Mouse (Mus musculus) heart, postnatal 4 days (tissue): Measurements from ENCODE around the gene B230217C12Rik. TPM values are rescaled to one million over a fixed set of nuclear protein-coding genes. Genes with fewer than 3 reads are reported as not detected.

Source experiments
- DNase-seq: peaks from one replicate; pipeline ENCODE4 v3.0.0; 2021
- total RNA-seq, 2 experiments: library from RNA; stranded (reverse); gene quantifications; 2 replicates each; pipeline ENCODE4 v1.2.3; 2021

B230217C12Rik gene
- total RNA-seq = under 1 TPM; 0.77 to 0.79 TPM

DNA sequence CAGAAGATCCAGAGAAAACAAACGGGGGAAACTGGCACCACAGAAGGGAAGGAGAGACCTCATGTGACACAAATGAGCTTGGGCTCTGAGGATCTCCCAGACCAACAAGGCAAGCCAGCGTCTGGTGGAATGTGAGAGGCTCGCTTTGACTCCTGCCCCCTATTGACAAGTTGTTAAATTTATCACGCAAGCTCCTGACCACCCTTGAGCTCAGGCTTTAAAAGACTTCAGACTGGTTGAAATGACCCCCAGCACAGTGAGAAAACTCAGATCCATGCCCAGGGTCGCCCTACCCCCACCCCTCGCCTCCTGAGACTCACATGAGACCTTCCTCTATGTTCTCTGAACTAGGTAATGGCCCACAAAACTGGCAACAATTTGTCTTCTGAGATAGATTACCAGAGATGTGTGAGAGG lies at the start of gene B230217C12Rik:
Gene B230217C12Rik, plus strand, starts transcription at position 242 of the 416 bp plus-strand sequence.
- no peak for DNase-seq

DNA sequence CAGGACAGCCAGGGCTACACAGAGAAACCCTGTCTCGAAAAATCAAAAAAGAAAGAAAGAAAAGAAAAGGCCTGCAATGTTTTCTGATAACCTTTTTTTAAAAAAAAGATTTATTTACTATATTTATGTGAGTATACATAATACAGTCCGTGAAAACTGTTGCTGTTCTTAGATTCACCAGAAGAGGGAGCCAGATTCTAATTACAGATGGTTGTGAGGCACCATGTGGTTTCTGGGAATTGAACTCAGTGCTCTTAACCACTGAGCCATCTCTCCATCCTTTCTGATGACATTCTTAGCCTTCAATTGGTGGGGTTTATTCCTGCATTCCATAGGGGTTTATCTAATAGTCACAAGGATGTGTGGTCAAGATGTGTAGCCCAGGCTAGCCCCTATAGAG lies 47.4 kb upstream of the B230217C12Rik start:
- DNase-seq = peak; percentile 47

DNA sequence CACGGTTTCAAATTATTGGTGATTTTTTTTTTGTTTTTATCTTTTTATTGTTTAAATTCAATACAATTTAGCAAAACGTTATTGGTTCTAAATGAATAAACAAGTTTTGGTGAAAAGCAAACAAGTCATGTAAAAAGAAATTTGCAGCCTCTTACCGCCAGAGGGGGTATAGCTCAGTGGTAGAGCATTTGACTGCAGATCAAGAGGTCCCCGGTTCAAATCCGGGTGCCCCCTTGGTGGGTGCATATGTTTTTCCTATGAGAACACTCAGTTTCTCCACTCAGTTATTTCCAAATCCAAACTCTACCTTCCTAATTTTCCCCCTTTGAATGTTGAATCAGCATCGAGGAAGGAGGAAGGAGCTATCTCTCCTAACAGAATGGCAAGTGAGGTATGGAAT lies 43.7 kb upstream of the B230217C12Rik start:
- peak; percentile 75 for DNase-seq

DNA sequence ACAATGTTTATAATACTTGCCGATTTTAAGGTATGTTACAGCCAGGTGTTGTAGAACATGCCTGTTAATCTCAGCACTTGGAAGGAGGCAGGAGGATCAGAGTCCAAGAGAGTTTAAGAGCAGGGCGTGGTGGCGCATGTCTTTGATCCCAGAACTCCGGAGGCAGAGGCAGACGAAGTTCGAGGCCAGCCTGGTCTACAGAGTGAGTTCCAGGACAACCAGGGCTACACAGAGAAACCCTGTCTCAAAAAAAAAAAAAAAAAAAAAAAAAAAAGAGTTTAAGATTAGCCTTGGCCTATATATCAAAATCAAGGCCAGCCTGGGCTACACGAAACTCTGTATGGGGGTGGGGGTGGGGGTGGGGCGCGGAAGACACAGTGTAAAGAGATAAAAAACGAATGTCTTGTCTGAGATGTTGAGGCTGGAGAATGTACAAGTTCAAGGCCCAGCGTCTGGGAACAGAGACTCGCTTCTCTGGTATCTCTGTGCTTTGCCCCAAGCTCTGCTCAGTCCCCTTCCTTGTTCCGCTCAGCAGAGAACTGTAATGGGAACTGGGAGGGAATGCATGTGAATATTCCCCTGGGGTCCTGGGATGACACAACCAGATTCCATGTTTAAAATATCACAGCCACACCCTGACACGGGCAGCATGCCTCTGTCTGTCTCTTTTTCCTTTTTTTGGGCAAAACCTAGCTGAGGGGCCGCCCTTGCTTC lies 43.1 kb upstream of the B230217C12Rik start:
- DNase-seq = no peak

DNA sequence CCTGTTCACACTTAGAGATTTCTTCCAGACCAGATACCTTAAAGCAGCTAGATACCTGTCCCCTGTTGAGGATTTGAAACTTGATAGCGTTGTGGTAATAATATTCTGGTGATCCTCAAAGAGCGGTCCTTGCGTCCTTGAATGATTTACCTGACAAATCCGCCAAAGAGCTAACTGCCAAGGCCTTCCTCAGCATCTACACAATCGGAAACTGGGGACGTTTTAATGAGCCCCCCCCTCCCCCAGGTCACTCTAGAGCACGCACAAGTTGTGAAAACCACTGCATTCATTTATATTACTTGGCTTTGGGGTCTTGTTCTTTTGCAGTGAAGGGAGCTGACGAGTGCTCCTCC lies 42.5 kb upstream of the B230217C12Rik start:
- DNase-seq = no peak

DNA sequence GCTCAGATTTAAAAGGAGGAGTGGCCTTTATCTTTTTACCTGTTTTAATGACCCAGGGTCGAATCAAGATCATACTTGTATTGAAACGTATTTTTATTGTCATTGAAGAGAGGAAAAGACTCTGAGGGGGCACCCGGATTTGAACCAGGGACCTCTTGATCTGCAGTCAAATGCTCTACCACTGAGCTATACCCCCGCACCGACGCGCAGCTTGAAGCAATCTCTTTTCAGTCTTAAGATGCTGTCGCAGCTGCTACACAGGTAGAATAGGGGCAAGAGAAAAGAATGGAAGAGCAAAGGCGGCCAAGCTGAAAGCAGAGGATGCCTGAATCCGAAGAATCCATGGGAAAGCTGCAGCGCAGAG lies 41.8 kb upstream of the B230217C12Rik start, which contains the start of gene Lasp1:
Gene Lasp1, plus strand, starts transcription at position 219 of the 364 bp plus-strand sequence.
- DNase-seq = peak; percentile 91

DNA sequence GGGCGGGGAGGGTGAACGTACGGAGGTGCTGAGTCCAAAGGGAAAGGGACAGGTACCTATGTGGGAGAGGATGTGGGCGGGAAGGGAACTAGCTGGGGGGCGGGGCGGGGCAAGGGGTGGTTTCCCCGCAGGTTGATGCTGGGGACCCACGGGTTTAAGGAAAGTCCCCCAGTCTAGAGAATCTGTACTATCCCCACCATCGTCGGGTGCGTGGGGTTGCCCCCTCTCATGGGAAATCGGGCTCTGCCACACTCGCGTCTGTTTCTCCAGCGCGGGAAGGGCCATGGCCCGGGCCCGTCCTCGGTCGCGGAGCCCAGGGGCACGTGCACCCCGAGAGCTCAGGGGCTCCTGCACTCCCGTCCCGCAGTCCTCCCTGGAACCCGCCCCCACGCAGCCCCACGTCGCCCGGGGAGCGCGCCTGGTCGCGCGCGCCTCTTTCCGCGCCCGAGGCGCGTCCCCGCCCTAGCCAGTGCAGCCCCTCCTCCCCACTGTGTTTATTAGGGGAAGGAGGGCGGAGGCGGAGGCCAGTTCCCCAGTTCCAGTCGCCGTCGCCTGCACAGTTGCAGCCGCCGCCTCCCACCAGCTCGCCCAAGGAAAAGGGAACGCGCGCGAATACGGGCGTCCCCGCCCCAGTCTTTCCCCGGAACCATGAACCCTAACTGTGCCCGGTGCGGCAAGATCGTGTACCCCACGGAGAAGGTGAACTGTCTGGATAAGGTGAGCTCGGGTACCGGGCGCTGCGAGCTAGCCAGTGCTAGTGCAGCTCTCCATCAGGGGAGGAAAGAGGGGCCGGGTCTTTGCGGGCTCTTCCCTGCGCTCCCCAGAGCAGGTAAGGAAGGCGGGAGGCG lies 41.2 kb upstream of the B230217C12Rik start:
- DNase-seq = peak; percentile 88

DNA sequence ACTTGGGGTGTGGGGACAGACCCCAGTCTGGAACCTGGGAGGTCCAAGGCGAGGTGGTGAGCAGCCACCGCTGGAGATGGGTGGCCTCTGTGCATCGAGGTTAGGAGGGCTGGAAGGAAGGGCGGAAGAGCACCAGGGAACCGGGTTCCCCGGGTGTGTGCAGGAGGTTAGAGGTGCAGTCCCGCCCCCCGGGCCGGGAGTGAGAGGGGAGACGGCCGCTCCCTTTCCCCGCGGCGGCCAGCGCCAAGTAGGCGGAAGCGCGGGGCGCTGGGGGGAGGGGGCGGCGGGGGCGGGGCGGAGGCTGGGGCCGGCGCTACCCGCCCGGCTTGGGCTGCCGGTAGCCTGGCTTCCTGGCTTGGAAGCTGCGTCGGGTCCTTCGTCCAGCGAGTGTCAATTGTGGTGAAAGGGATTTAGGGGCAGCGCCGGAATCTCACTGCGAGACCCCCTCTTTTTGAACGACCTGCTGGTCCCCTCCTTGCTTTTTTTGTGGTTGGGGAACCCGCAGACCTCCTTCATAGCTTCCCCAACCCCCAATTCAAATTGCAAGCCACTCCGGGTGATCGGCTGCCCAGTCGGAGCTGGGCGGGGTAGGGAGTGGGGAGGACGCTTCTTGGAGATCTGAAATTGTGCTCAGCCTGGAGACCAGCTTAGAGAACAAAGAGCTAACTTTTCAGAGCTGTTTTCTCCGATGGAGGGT lies 40.4 kb upstream of the B230217C12Rik start:
- DNase-seq = peak; percentile 81

DNA sequence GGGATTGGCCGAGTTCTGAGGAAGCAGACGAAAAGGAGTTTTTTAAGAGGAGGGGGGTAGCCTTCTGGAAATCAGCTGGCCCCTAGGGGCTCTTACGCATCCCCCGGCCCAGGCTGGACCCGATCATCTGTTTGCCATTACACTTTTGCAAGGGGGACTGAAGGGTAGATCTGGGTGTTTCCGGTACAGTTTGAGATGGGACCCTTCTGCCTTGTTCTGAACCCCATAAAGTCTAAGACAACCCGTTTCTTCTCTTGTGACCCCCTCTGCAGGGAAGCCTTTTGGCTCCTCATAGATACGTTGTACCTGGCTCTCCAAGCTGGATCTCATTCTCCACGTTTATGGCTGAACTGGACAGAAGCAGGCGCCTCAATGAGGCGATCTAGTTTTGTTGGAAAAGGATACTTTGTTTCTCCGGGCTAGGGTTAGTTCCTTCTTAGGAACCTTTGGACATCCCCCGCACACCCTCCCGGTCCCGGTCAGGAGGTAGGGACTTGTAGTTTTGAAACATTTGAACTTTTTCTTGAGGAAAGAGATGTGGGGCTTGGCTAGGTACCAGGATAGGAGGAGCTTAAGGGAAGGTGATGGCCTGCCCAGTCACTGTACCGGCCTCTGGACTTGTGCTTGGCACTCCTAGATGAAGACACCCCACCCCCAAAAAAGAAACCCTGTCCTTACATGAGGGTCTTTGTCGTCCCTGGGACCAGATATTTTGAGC lies 39.7 kb upstream of the B230217C12Rik start:
- peak; percentile 43 for DNase-seq

DNA sequence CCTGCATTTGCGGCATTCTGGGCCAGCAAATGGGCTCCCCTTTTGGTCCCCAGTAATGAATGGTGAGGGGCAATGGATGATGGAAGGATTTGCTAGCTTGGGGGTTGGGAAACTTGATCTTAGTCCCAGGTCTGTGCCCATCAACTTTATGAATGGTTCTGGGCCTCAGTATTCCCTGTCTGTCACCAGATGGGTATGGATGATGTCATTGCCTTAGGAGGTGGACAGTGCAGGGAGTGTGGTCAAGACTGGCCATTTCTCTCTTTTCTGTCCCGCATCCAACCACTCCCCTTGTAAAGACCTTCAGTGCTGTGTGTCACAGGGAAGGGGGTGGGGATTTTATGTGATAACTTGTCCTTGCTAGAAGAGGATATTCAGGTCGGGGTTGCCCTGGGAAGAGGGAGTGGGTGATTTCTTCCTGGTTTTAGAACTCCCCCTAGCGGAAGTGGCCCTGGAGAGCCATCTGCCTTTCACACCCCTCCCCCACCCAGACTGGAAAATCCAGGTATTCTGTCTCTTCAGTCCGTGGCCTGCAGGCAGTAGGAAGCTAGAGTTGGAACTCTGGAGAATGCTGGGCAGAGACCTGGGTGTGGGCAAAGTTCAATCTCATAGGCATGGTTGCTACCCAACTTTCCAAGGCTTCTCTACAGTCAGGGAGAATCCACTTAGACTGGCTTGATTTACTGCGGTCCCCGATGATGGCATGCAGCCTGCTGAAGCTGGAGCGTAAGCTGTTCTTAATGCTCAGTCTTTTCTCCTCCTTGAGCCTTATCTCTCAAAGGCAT lies 39.0 kb upstream of the B230217C12Rik start:
- peak; percentile 61 for DNase-seq

DNA sequence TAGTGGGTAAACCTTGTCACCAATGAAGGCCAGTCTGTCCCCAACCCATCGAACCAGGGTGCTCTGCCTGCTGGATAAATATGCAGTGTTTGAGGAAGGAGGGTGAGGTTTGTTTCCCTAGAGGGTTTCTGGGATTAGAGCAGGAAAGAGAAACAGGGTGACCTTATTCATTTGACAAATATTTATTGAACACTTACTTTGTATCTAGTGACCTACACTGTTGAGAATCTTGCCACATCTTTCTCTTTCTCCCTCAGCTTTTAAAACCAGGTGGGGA lies 38.4 kb upstream of the B230217C12Rik start:
- no peak for DNase-seq

DNA sequence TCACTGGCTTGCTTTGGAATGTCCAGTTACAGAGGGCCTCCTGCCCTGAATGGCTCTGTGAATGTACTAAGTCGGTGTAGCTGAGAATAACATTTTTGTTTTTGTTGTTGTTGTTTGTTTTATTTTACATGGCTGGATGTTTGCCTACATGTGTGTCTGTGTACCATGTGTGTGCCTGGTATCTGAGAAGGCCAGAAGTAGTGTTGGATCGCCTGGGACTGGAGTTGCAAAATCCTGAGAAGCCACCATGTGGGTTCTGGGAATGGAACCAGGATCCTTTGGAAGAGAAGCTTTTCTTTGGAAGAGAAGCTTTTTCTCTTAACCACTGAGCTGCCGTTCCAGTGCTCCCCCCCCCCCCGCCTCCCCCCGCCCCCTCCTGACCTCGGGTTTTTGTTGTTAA lies 38.1 kb upstream of the B230217C12Rik start:
- peak; percentile 3 for DNase-seq

DNA sequence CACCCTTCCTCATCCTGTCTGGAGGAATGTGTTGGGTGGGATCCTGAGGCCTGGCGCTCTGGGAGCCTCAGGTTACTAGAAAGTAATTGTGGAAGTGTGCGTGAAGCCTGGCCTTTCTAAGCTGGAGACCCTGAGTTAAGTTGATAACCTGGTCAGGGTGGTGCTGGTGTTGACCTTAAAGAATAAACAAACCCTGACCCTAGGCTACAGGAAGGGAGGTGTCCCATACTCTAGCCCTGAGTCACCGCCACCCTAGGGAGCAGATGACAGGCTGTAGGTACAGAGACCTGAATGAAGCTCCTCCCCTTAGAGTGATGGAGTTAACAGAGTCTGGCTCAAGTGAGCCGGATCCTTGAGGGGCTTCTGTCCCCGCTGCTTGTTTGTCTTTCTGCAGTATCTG lies 36.7 kb upstream of the B230217C12Rik start:
- DNase-seq = peak; percentile 6

DNA sequence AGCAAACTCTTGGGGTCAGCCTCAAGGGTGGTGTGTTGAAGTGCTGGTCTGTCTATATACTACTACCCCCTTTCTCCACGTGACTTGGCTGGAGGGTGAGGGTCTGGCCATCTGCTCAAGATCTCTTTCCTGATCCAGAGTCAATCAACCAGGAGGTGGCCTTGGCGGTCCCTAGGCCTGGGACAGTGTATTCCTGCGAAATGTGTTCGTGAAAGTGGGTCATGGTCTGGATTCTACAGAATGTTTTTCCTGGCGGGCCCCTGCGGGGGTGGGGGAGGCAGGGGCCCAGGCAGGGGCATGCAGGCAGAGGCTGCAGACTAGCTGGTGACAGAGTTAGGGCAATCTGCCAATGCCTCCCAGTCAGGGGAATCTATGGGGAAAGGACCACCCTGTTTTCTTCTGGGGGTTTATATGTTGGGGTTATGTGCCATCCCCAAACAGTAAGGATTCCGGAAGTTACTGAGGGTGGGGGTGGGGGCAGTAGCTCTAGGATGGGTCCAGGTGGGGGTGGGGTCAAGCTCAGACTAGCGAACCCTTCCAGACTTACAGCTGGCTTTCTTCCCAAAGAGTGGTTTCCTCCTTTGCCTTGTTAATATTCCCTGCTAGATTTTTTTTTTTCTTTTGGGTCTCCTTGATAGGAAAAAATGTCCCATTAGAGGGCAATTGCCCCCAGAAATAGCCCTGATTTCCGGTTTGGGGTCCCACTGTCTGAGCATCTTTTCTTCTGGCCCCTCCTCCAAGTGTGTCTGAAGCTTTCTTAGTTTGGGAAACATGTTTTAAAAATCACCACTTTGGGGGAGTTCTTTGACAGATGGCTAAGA lies 35.5 kb upstream of the B230217C12Rik start:
- peak; percentile 67 for DNase-seq

DNA sequence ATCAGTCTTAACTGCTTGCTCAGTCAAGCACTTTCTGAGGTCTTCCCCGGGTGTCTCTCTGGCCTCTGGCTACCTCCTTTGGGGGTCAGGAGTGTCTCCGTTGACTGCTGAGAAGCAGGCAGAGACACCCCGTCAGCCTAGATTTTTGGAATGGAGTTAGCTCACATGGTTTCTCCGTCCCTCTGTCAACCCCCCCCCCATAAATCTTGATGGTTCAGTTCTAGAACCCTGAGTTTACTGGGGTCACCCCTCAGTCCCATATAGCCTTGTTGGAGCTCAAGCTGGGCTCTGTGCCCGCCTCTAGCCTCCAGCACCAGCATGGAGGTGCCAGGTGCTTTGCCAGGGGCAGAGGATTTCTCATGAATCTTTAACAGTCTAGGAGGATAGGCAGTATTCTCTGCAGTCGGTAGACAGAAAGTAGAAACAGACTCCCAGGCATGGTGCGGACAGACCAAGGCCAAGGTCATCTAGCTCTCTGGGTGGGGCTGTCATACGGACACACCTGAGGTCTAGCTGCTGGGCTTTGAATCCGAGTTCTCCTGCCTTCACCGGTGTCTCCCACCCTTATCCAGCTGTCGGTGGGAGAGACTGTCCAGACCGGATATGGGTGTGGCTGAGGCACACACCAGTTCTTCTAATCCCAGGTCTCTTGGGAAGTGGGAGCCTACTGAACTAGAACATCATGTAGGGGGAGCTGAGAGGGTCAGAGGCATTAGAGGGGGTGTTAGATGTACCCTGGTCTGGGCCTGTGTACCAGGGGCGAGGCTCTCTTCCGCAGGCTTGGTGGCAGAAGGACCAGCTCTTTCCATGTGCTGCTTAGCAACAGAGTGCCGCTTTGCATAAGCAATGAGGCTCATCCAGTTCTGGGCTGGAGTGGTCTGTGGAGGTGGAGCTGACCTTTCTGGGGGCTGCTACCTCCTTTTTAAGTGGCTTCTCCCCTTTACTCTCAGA lies 34.6 kb upstream of the B230217C12Rik start:
- DNase-seq = peak; percentile 38

DNA sequence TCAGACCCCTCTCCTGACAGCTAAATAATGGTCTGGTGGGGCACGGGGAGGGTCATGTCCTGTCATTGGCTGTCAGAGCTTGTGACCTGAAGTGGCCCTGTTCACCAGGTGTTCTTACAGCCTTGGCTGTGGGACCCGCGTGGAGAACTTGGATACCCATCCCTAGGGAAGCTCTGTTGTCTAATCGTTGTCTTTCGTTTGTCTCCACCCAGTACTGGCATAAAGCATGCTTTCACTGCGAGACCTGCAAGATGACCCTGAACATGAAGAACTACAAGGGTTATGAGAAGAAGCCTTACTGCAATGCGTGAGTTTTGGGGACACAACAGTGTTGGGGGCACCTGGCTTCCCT lies 34.0 kb upstream of the B230217C12Rik start:
- DNase-seq = no peak

DNA sequence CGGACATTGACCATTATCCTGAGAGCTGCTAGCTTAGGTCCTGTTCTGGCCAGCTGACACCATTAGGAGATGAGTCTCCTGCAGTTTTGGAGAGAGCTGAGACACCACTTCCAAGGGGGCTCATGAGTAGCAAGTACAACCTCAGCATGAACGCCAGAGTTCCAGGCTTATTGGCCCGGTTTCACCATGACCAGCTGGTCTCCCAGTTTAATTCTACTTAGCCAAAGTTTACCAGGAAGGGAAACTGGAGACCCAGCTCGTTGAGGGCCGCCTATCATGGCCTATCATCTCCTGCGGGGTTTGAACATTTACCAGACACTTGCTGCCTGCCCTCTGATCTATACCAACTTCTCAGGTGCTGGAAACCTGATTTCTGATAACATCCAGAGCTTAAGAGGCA lies 33.0 kb upstream of the B230217C12Rik start:
- DNase-seq = peak; percentile 37

DNA sequence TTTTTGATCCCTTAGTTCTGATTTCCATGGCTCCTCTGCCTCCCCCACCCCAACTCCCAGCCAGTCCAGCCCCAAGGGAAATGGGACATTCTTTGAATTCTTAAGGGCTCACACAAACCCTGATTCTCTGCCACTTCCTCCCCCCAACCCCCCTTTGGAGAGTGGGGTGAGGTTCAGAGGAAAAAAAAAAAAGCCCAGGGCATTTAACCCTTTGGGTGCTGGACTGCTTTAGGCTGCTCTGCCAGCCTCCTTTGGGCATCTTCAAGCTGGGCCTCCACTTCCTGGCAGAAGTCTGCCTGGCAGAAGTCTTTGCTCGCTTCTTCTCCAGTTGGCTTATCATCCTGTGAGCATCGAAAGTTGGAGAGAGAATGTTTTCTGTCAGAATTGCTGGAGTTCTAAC lies 32.5 kb upstream of the B230217C12Rik start:
- peak; percentile 64 for DNase-seq

DNA sequence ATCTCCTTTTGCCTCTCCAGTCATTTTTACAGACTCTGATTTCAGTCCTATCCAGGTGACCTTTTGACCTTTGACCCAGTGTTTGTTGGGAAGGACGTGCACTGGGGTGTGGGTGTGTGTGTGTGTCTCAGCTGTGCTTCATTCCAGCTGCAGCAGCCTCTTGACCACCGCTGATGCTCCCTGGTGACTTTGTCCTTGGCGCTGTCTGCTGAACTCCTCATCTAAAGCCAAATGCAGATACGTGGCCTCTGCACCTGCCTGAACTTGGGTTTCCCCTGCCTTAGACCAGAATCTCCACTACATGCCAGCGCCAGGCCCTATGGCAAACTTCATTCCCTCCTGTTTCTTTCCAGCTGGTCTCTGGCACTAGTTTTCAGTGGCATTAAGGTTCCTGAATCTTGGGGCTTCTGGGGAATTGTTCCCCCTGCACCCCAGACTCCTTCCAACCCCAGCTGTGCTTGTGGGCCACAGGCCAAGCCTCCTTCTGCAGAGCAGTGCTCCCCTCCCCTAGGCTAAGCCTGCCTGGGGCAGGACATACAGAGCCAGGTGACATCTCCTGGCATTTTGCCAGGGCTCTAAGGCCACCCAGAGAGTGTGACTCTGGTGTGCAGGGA lies 31.9 kb upstream of the B230217C12Rik start:
- peak; percentile 55 for DNase-seq
